Mouse (Mus musculus) ES-Bruce4 (cell line): ENCODE measurements at regions not wholly inside any gene's neighbourhood (a gene's known extent, or its start where the extent isn't known, plus 50 kb on each side); places are given as distances from the start of the nearest gene placed in this dataset.

Source experiments
- CTCF ChIP-seq: IDR thresholded peaks from one replicate; pipeline ENCODE4 v1.8.1; 2011; ENCODE audit warnings: low read depth, low read length
- EP300 ChIP-seq: IDR thresholded peaks from 2 replicates; pipeline ENCODE4 v1.6.1; 2011; ENCODE audit warnings: low read depth, low read length; ENCODE audit not compliant: insufficient read depth
- POLR2A ChIP-seq: IDR thresholded peaks from one replicate; pipeline ENCODE4 v1.8.1; 2011; ENCODE audit warnings: low read length; ENCODE audit not compliant: insufficient read depth

GRCm38 (mm10) chr15:61800155-61800554, 877.3 kb upstream of the A1bg start:
- TF ChIP-seq EP300 (no peak), POLR2A (no peak), CTCF (no peak)
